In genomic region chr13:110397750-110398149, GRCm38 (mm10) we compare ENCODE assay signal across 11 mouse cellular contexts. TPM values are rescaled to one million over a fixed set of nuclear protein-coding genes. Genes with fewer than 3 reads are reported as not detected.
DNase-seq lines count a peak whose midpoint lies in the region; ATAC-seq lines count a peak whose summit lies in the region.
"Had no signal": no experiment of that assay in that cellular context is flagged by ENCODE, and none has a peak within 500 bp of the region (broad histone marks: within the 10 kb centered on the region; RNA-seq: fewer than 3 reads in every experiment).

No protein-coding gene starts in this region.

- H3K4me3 ChIP-seq in heart, embryonic 10.5 days = peak overlapping the region; percentile 33
- 0 out of 2 replicates have a peak overlapping the region, but pooled peaks have one; percentile 3 for H3K4me3 ChIP-seq in embryonic facial prominence, embryonic 10.5 days
- peak overlapping the region; percentile 13; the same call in 1 of the 2 replicates for H3K4me3 ChIP-seq in intestine, embryonic 15.5 days (replicated peaks)
- no peak overlapping the region for H3K4me3 ChIP-seq in midbrain, embryonic 11.5 days (ENCODE audit: low read depth, low read length)

- DNase-seq in heart, embryonic 10.5 days (ENCODE audit: low spot score) = no peak
- DNase-seq in heart, postnatal 10 days = no peak
- no peak for DNase-seq in embryonic facial prominence, embryonic 10.5 days (ENCODE audit: low spot score)
- peak; percentile 82 for DNase-seq in midbrain, embryonic 11.5 days (ENCODE audit: low spot score, missing footprints)
- DNase-seq in spleen, postnatal 14 days (ENCODE audit: low spot score in 2 of 2) = no peak
- no peak for DNase-seq in layer of hippocampus, postnatal 14 days (ENCODE audit: low spot score in 2 of 2)
- no peak for DNase-seq in cerebellum, adult 8-10 months
- DNase-seq: adrenal gland, postnatal 36 days had no signal

- ATAC-seq in intestine, embryonic 15.5 days = no peak
- no peak for ATAC-seq in midbrain, embryonic 11.5 days (ENCODE audit: low FRiP score)

- H3K27ac ChIP-seq in heart, embryonic 10.5 days = no peak overlapping the region
- no peak overlapping the region for H3K27ac ChIP-seq in embryonic facial prominence, embryonic 10.5 days (replicated peaks)
- H3K27ac ChIP-seq in intestine, embryonic 15.5 days = no peak overlapping the region
- H3K27ac ChIP-seq in midbrain, embryonic 11.5 days (ENCODE audit: low read depth, low read length) = no peak overlapping the region

- H3K9me3 ChIP-seq in heart, embryonic 10.5 days = no peaks in the 10 kb centered on the region
- peaks cover 3% of the 10 kb centered on the region; the same call in 1 of the 2 replicates for H3K9me3 ChIP-seq in embryonic facial prominence, embryonic 10.5 days
- no peaks in the 10 kb centered on the region for H3K9me3 ChIP-seq in intestine, embryonic 15.5 days
- H3K9me3 ChIP-seq in midbrain, embryonic 11.5 days (ENCODE audit: control insufficient read depth, low read length) = no peaks in the 10 kb centered on the region

- intact Hi-C loops in heart, postnatal 10 days (cut with DNase I) = loop anchor here (2.0 to 10.0 kb wide), 4 partner anchors 47 to 497 kb away; no protein-coding TSS in a partner anchor

- peaks cover 52% of the 10 kb centered on the region for H3K36me3 ChIP-seq in heart, embryonic 10.5 days
- peaks cover 52% of the 10 kb centered on the region for H3K36me3 ChIP-seq in embryonic facial prominence, embryonic 10.5 days (replicated peaks)
- H3K36me3 ChIP-seq in intestine, embryonic 15.5 days = peaks cover 17% of the 10 kb centered on the region
- H3K36me3 ChIP-seq in midbrain, embryonic 11.5 days (ENCODE audit: control insufficient read depth, insufficient read depth, low read length) = peaks cover 9% of the 10 kb centered on the region; the same call in 1 of the 2 replicates

- H3K27me3 ChIP-seq in heart, embryonic 10.5 days (ENCODE audit: insufficient read depth, poor library complexity, severe bottlenecking) = no peaks in the 10 kb centered on the region
- H3K27me3 ChIP-seq in embryonic facial prominence, embryonic 10.5 days (replicated peaks; ENCODE audit: low read depth, poor library complexity, severe bottlenecking) = no peaks in the 10 kb centered on the region; the same call in 1 of the 2 replicates
- H3K27me3 ChIP-seq in intestine, embryonic 15.5 days (replicated peaks) = no peaks in the 10 kb centered on the region
- peaks cover 4% of the 10 kb centered on the region; the same call in 1 of the 2 replicates for H3K27me3 ChIP-seq in midbrain, embryonic 11.5 days (ENCODE audit: control insufficient read depth, insufficient read depth, low read length)

- H3K4me2 ChIP-seq in intestine, embryonic 15.5 days (replicated peaks) = no peak overlapping the region; the same call in 1 of the 2 replicates
- H3K4me2 ChIP-seq in midbrain, embryonic 11.5 days = no peak overlapping the region

- H3K9ac ChIP-seq in intestine, embryonic 15.5 days = no peak overlapping the region
- no peak overlapping the region for H3K9ac ChIP-seq in midbrain, embryonic 11.5 days (ENCODE audit: low read length)

- 80% methylated on average over 8 of the region's 8 CpGs for WGBS in heart, embryonic 10.5 days
- WGBS in embryonic facial prominence, embryonic 10.5 days = 88% methylated on average over 8 of the region's 8 CpGs
- 81% methylated on average over 8 of the region's 8 CpGs for WGBS in intestine, embryonic 15.5 days
- 92% methylated on average over 8 of the region's 8 CpGs for WGBS in midbrain, embryonic 11.5 days

- peaks cover 10% of the 10 kb centered on the region for H3K4me1 ChIP-seq in heart, embryonic 10.5 days
- peaks cover 24% of the 10 kb centered on the region for H3K4me1 ChIP-seq in embryonic facial prominence, embryonic 10.5 days
- 0 out of 2 replicates have a peak, but pooled peaks cover 2% of the 10 kb centered on the region for H3K4me1 ChIP-seq in intestine, embryonic 15.5 days (replicated peaks)
- no peaks in the 10 kb centered on the region for H3K4me1 ChIP-seq in midbrain, embryonic 11.5 days (ENCODE audit: control insufficient read depth, insufficient read depth, low read length)

RNA-seq across cellular contexts. Expression of gene Plk2, which starts 2.9 kb away (rescaled TPM):
- 101 and 121 TPM in 2 replicates for polyA plus RNA-seq in heart, embryonic 10.5 days (2016; fragmentation: Nextera tagmentation; extraction: Ambion mirVana)
- total RNA-seq in heart, postnatal 10 days (2021) = 10 to 100 TPM; 71.4 to 75.3 TPM
- 64.8 and 87.8 TPM in 2 replicates for polyA plus RNA-seq in embryonic facial prominence, embryonic 10.5 days (2016; fragmentation: Nextera tagmentation; extraction: Ambion mirVana)
- polyA plus RNA-seq in intestine, embryonic 15.5 days (2015; fragmentation: Nextera tagmentation; extraction: Ambion mirVana) = 71.0 and 72.1 TPM in 2 replicates
- 63.4 and 68.6 TPM in 2 replicates for polyA plus RNA-seq in midbrain, embryonic 11.5 days (2014; fragmentation: Nextera tagmentation; extraction: Ambion mirVana)
- total RNA-seq in layer of hippocampus, postnatal 14 days (2021) = 100 to 1,000 TPM; 235 to 237 TPM

RNA-seq across cellular contexts. Expression of gene Gapt, which starts 40.8 kb away (rescaled TPM):
- polyA plus RNA-seq in heart, embryonic 10.5 days (2016; fragmentation: Nextera tagmentation; extraction: Ambion mirVana) = 0.16 TPM in 1 of 2 replicates, not detected in the other
- not detected for total RNA-seq in heart, postnatal 10 days (2021)
- polyA plus RNA-seq in embryonic facial prominence, embryonic 10.5 days (2016; fragmentation: Nextera tagmentation; extraction: Ambion mirVana) = 0.14 and 0.27 TPM in 2 replicates
- polyA plus RNA-seq in intestine, embryonic 15.5 days (2015; fragmentation: Nextera tagmentation; extraction: Ambion mirVana) = 0.23 and 0.59 TPM in 2 replicates
- 0.26 TPM in 1 of 2 replicates, not detected in the other for polyA plus RNA-seq in midbrain, embryonic 11.5 days (2014; fragmentation: Nextera tagmentation; extraction: Ambion mirVana)
- total RNA-seq in layer of hippocampus, postnatal 14 days (2021) = not detected
- total RNA-seq: left cerebral cortex, postnatal 25 days had no signal
- polyA plus RNA-seq: C2C12 had no signal
